ENCODE assay signal across 10 mouse cellular contexts in the genomic region with DNA sequence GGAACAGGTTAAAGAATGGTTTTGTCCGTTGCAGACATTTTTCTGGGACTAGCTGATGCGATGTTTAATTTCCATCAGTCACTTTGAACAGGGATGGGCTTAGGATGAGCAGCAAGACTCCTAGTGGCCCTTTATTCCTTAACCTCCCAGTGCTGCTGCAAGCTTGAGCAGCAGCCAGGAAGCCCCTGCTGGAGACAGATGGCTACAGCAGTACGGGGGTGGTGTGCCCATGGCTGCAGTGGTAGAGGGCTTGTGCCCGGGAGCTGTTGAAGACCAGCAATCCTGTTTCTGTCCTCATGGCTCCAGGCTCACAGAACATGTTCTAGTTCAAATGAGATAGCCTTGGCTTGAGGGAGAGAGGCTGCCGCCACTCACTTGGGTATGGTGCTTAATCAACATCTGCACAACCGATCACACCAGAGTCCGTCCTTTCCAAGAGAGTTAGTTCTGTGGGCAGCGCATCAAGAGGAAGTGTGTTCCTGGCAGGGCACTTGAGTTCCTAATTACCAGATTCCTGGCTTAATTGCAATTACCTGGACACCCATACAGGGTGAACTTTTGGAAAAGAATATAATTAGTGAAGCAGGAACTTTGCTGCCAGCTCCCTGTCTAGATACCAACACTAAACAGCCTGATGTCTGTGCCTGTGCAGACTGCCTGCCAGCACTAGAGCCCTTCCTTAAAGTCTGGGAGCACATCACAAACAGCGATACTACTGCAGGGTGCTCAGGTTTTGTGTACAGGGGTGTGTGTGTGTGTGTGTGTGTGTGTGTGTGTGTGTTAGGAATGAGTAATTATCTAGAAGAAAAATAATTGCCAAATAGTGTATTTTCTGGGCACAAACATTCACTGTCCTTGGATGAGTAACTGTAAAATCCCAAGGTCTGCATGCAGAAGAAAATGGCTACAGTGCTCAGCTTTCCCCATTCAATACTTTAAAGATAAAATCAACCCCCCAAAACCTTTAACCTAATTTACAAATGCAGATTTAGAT.
DNase-seq lines count a peak whose midpoint lies in the region; ATAC-seq and TF ChIP-seq lines count a peak whose summit lies in the region.
"Had no signal": no experiment of that assay in that cellular context is flagged by ENCODE, and none has a peak within 500 bp of the region (broad histone marks: within the 10 kb centered on the region; RNA-seq: fewer than 3 reads in every experiment).

No protein-coding gene starts in this region.

- DNase-seq in cerebellum, postnatal 10 days, result peak; percentile 70 to 83
- DNase-seq in cerebellum, adult 9-10 months, result no peak
- DNase-seq in layer of hippocampus, adult 2 months (ENCODE audit: low spot score in 2 of 2), result no peak
- DNase-seq in layer of hippocampus, postnatal 25 days (ENCODE audit: extremely low spot score in 1 of 2, low spot score in 1 of 2), result no peak
- DNase-seq in forebrain, postnatal 0 days, result peak; percentile 44
- DNase-seq in right cerebral cortex, postnatal 4 days, result no peak

- H3K4me1 ChIP-seq in E14TG2a.4 (replicated peaks; ENCODE audit: low read depth, low read length), result peaks cover 12% of the 10 kb centered on the region
- H3K4me1 ChIP-seq in forebrain, postnatal 0 days (ENCODE audit: insufficient read depth), result peaks cover 19% of the 10 kb centered on the region

- TF ChIP-seq CTCF in layer of hippocampus, adult 2 months (conservative IDR thresholded peaks at IDR 0.05), result peak; percentile 67
- peak; percentile 23; the same call in 1 of the 2 replicates for TF ChIP-seq CTCF in E14TG2a.4 (conservative IDR thresholded peaks at IDR 0.05; ENCODE audit: low read length)
- TF ChIP-seq CTCF in forebrain, postnatal 0 days (IDR thresholded peaks at IDR 0.05; ENCODE audit: low read depth), result peak; percentile 61

- no peaks in the 10 kb centered on the region for H3K27me3 ChIP-seq in E14TG2a.4 (ENCODE audit: insufficient read depth, low read length)
- no peaks in the 10 kb centered on the region for H3K27me3 ChIP-seq in forebrain, postnatal 0 days (ENCODE audit: insufficient read depth, low read length)
- H3K27me3 ChIP-seq: liver, embryonic 15.5 days had no signal

- H3K4me2 ChIP-seq in forebrain, postnatal 0 days (ENCODE audit: low read depth), result no peak overlapping the region
- H3K4me2 ChIP-seq: liver, embryonic 15.5 days had no signal

- no peak overlapping the region for H3K4me3 ChIP-seq in layer of hippocampus, adult 2 months
- no peak overlapping the region for H3K4me3 ChIP-seq in E14TG2a.4 (replicated peaks; ENCODE audit: low read length)
- no peak overlapping the region for H3K4me3 ChIP-seq in forebrain, postnatal 0 days (ENCODE audit: low read depth, low read length)
- H3K4me3 ChIP-seq: erythroblast, embryonic 14.5 days; liver, embryonic 15.5 days had no signal

- ATAC-seq in forebrain, postnatal 0 days, result peak; percentile 74
- no peak for ATAC-seq in inflammation-experienced regulatory T-cells, adult 6 months

- no peaks in the 10 kb centered on the region for H3K36me3 ChIP-seq in E14TG2a.4 (ENCODE audit: insufficient read depth, low read length)
- H3K36me3 ChIP-seq in forebrain, postnatal 0 days (ENCODE audit: insufficient read depth), result no peaks in the 10 kb centered on the region
- H3K36me3 ChIP-seq: liver, embryonic 15.5 days had no signal

- WGBS in forebrain, postnatal 0 days, result 42% methylated on average over 9 of the region's 9 CpGs

- H3K9ac ChIP-seq in forebrain, postnatal 0 days, result no peak overlapping the region
- H3K9ac ChIP-seq: liver, embryonic 15.5 days had no signal

- H3K9me3 ChIP-seq in E14TG2a.4 (ENCODE audit: low read length), result no peaks in the 10 kb centered on the region
- H3K9me3 ChIP-seq in forebrain, postnatal 0 days (ENCODE audit: low read length), result no peaks in the 10 kb centered on the region
- H3K9me3 ChIP-seq: liver, embryonic 15.5 days had no signal

- peak overlapping the region; percentile 56 for H3K27ac ChIP-seq in layer of hippocampus, adult 2 months
- no peak overlapping the region for H3K27ac ChIP-seq in forebrain, postnatal 0 days (ENCODE audit: low read depth, low read length)
- H3K27ac ChIP-seq: liver, embryonic 15.5 days had no signal

Comparison
In these comparisons a context has a peak if more than half of its experiments do, and no peak if none do; other contexts are left out.
1. DNase-seq: peak in cerebellum, postnatal 10 days (2 of 2) and forebrain, postnatal 0 days (single experiment); none in cerebellum, adult 9-10 months (single experiment), layer of hippocampus, adult 2 months (0 of 2), layer of hippocampus, postnatal 25 days (0 of 2) and right cerebral cortex, postnatal 4 days (single experiment).
2. Peak in every context shown above with its lines, with median percentiles within 50 percentile points of each other: CTCF ChIP-seq.